Mouse (Mus musculus) kidney, postnatal 4 days (tissue): ENCODE results near the gene Ptgr2.
"Not testable (repeated sequence)": the region's sequence is repeated elsewhere in the genome, so short reads cannot be mapped to it uniquely, and the experiment has no call there.

ENCODE experiments used
- DNase-seq, 2 experiments: peaks; one replicate each; pipeline ENCODE4 v3.0.0; 2021; ENCODE audit warnings: mixed read lengths in 2 of 2

Ptgr2 gene

GRCm38 (mm10) chr12:84304554-84304953 lies 19.5 kb downstream of the Ptgr2 start:
- DNase-seq = no peak

DNA sequence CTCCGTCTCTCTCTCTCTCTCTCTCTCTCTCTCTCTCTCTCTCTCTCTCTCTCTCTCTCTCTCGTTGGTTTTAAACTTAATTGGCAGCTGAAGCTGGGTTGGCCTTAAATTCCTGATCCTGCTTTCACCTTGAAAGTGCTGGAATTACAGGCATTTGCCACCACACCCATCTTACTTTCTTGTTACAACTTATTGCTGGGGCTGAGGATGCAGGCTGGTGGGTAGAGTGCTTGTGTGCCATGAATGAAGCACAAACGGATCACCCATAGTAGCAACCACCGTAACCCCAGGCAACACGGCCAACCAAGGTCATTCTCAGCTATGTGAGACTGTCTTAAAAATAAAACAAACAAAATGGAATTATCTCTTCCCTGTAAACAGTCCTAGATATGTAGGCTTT lies 26.3 kb downstream of the Ptgr2 start:
- DNase-seq = no peak

GRCm38 (mm10) chr12:84316006-84316405 lies 31.0 kb downstream of the Ptgr2 start:
- no peak for DNase-seq

- peak; percentile 92 to 95 for DNase-seq
Observed at GRCm38 (mm10) chr12:84316721-84317621, 31.9 kb downstream of the Ptgr2 start, which contains the start of gene Zfp410. Gene Zfp410, plus strand, starts transcription at chr12:84316852.

DNA sequence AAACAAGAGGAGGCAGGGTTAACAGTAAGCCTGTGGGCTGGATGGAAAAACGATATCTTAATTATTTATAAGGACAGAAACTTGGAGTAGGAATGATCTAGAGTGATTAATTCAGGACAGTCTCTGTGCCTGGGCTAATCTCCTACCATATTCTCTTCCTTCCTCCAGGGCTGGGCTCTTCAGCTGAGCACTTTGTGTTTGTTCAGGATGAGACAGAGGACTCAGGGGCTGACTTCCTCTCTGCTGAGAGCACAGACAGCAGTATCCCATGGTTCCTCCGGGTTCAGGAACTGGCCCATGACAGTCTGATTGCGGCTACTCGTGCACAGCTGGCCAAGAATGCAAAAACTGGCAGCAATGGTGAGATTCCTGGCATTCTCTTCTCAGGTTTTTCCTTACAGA lies 42.1 kb downstream of the Ptgr2 start:
- DNase-seq = peak; percentile 16 to 43

- no peak for DNase-seq
Observed at GRCm38 (mm10) chr12:84336963-84337625, 52.1 kb downstream of the Ptgr2 start.

DNA sequence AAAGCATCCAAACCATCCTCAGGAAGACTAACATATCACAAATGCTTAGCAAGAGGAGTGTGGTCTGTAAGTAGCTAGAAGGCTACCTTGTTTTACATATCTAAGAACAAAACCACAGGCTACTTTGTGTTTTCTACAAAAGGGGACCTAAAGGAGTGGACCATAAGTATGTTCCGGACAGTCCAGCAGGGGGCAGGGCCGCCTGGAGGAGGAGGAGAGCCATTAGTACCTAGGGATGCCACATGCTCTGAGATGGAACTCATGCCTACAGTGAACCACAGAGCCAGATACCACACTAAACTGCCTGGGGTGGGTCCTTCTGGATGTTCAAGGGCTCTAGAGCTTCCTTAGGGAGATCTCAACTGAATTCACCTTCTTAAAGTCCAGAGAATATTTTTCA lies 62.2 kb downstream of the Ptgr2 start:
- peak; percentile 71 to 76 for DNase-seq

- DNase-seq = not testable (repeated sequence)
Observed at GRCm38 (mm10) chr12:84358699-84359098, 73.7 kb downstream of the Ptgr2 start.

DNA sequence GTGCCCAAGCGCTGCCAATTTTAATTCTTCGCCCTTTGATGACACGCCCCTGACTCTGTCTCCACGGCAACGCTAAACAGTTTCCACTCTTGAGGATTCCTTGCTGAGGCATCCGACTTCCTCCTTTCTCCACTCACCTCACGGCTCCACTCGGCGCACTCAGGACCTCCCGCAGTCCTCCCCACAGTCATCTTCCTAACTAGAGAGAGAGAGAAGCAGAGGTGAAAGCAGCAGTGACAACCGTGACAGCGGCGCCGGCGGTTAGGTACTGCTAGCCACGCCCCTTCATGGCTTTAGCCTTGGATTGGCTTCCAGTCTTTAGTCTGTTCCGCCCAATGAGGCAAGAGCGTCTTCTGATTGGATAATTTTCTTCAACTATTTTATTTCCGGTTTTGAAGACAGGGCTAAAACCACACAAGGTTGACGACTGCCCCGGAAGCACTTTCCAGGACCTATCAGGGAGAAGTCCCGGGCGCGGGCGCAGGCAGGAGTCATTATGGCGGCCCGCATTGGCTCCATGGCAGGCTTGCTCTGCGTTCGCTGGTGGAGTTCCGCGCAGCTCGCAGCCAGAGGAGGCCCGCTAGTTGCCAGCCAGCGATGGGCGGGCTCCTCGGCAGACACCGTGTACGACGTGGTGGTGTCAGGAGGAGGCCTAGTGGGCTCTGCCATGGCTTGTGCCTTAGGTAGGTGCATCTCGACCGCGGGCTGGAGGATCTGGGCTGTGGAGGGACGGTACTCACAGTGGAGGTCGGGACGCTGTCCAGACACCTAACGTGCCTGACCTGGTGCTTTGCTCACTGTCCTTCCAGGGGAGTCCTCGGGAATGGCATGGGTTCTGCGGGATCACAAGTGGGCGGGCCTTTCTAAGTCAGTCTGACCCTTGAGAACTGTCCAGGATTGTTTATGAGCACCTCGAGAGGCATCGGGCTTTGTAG lies 76.8 kb downstream of the Ptgr2 start, which contains the start of the genes Coq6 and Fam161b:
Gene Coq6 (plus strand): TSS at position 103 of the 935 bp plus-strand sequence.
Gene Fam161b (minus strand): TSS at position 279 of the 935 bp plus-strand sequence.
- peak; percentile 96 to 98 for DNase-seq

GRCm38 (mm10) chr12:84362872-84363271 lies 77.8 kb downstream of the Ptgr2 start:
- no peak for DNase-seq

DNA sequence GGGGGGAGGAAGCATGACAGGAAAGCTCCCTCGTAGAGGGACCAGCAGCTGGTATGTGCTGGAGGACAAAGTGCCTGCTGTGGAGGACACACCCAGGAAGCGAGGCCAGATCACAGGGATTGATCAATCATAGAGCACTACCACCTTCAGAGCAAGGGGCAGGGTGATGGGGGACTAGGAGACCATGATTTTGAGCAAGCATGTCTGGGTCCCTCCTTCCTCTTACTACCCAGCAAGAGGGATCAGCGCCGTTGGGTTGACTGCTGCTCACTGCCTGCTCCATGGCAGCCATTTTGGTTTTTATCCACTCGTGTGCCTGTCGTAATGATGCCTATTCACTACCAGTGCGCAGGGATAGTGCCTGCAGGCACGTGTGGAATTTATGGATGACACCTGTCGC lies 79.3 kb downstream of the Ptgr2 start:
- DNase-seq = no peak

DNA sequence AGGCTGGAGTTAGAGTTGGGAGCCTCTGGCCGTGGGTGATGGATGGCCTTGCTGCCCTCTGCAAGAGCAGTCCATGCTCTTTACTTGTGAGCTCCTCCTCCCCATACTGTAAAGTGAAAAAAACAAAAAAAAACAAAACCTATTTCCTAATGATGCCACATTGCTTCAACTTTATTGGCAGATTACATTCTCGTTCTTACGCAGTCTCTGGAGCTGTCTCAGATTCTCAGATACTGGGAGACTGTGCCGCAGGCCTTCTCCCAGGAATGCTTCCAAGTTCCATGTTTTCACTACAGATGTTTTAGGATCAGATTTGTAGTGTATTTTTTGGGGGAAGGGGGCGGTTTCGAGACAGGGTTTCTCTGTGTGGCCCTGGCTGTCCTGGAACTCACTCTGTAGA lies 80.1 kb downstream of the Ptgr2 start:
- no peak for DNase-seq
